Mouse (Mus musculus) lung, adult 2 months (tissue): ENCODE data around the gene Timeless.

Experiments
- CTCF ChIP-seq: fragments of 200-500 bp; IDR thresholded peaks from 2 replicates; pipeline ENCODE4 v1.5.1; 2011; ENCODE audit warnings: mild to moderate bottlenecking, low read length, control low read depth; ENCODE audit not compliant: insufficient read depth
- POLR2A ChIP-seq: fragments of 200-500 bp; IDR thresholded peaks from 2 replicates; pipeline ENCODE4 v1.6.1; 2011; ENCODE audit warnings: low read depth, mild to moderate bottlenecking, control low read depth, low read length, borderline replicate concordance; ENCODE audit errors: extremely low read depth

DNA sequence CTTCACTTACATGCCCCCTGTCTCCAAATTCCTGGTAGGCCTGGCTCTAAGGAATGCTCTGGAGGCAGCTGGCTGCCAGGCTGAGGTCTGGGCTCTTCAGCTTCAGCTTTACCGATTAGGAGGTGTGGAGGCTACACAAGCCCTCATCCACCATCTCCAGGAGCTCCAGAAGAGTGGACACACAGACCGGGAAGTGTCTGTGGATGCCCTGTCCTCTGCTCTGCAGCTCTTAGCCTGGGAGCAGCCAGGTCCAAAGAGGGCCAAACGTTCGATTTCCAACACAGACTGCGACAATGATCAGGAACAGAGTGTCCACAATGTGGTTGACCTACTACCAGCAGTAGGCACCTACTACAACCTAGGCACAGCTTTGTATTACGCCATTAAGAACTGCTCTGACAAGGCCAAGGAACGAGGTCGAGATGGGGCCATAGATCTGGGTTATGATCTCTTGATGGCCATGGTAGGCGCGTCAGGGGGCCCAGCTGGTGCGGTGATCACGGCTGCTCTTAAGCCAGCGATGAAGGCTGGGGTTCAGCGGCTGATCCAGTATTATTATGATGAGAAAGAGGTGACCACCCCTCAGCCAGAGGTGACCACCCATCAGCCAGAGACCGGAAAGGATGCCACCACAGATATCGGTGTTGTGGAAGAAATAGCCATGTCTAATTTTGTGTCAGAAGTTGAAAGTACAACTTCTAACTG, 37.5 kb downstream of the Timeless start:
- no peak for TF ChIP-seq CTCF
- no peak for TF ChIP-seq POLR2A
